Mouse (Mus musculus): ENCODE measurements around the gene Pgap1.

Gene Pgap1

DNA sequence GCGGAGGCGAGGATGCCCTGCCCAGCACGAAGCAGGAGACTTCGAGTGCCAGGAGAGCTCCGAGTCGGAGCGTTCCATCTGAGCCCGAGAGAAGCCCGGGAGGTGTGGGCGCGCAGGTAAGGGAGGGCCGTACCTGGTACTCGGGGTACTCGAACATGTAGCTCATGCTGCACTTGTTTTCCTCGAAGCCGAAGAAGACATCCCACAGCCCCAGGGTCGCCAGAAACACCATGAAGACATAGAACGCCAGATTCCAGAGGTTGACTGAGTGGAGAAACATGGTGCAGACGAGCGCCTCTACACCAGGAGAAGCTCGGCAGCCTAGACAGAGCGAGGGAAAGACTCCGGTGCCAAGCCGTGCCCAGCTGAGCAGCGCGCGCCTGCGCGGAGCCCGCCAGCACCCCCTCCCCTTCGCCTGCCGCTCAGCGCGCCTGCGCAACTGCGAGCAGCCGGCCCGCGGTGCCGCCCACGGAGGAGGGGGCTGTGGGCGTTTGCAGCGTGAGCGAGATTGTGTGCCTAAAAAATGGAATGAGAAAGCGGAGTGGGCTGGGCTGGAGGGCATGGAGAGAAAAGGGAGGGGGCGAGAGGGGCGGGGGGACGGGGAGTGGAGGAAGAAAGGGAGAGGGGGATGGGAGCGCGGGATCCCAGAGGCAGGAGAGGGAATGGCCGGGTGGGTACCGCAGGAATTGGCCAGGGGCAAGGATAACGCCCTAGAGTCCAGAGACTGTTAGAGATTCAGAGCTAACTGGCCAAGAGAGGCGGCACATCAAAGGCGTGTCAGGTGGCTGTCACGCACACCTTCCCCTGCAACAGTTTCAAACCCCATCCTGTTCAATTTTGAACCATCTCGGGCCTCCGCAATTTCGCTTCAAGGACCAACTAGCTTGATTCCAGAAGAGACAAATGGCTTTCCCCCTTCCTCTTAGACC lies at the start of gene Pgap1:
Pgap1 (minus strand) TSS at position 384 of the 929 bp plus-strand sequence.
- peak; percentile 94 for DNase-seq (ENCODE audit: low spot score)

DNA sequence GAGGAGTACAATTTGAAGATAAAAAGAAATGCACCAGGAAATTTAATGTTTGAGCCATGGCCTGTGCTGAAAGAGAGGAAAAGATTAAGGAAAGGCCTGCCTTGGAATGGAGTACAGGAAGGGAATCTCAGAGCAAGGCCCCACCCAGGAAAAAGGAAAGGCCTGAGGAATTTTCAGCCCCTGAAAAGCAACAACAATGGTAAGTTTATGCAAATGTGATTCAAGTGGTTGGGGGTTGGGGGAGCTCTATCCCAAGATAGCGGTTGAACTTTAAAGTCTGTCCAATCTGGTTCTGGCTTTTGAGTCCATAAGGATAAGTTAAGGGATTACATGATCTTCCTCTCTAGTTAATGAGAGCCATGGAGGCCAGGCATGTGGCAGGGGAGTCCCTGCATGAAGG lies 49.5 kb upstream of the Pgap1 start:
- DNase-seq (ENCODE audit: low spot score), result no peak

DNA sequence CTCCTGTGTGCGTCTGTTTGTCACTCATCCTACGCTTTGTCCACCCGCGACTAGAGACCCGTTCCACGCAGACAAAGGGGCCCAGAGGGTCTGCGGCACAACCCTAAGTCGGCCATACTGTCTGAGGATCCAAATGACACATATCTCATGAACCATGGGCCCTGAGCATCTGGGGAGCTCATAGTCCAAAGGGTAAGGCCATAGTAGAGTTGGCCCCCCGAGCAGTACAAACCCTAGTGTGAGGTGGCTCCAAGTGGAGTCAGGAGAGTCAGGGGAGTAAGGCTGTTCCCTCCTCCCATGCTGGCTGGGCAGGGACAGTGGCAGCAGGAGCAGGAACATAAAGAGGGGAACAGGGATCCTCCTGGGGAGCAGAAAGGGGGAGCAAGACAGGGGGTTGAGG lies 44.2 kb upstream of the Pgap1 start:
- DNase-seq (ENCODE audit: low spot score), result no peak

DNA sequence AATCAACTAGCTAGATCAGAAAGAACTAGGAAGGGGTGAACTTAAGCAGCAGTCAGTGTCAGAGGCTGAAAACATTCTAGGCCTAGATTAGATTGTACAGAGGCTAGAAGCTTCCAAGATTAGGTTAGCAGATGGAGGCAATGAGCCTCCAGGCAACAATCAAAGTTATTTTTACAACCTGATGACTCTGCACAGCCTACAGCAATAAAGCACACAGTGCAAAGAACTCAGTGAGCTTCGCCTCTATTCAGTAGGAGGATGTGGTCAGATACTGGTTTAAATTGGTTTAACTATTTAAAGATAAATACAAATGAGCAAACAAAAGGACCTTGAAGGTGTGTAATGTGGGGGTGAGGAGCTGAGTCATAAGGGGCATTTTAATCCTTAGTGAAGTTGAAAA lies 42.8 kb upstream of the Pgap1 start:
- no peak for DNase-seq (ENCODE audit: low spot score)

DNA sequence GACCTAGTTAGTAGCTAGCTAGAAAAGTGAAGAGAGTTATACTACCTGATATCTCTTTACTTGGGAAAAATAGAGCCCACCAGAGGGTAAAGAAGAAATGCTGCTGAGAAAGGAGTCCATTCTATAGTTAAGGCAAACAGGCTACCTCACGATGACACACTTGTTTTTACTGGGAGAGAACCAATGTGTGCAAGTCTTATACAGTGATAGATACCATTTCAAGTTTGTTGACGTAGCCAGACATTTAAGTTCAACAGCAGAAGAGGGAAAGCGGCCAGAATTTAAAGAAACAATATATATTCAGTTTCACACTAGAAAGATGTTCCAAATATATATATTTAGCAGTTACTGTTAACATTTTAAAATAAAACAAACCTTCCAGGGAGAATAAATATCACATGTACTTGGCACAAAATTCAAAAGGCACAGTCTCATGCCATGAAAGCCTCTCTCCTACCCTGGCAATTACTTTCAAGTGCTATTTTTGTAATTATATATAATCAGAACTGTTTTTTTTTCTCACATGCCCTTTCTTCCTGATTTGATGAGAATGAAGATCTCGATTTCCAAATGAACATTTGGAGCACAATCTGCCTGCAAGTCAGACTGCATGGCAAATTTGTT lies 40.2 kb upstream of the Pgap1 start:
- no peak for DNase-seq (ENCODE audit: low spot score)

DNA sequence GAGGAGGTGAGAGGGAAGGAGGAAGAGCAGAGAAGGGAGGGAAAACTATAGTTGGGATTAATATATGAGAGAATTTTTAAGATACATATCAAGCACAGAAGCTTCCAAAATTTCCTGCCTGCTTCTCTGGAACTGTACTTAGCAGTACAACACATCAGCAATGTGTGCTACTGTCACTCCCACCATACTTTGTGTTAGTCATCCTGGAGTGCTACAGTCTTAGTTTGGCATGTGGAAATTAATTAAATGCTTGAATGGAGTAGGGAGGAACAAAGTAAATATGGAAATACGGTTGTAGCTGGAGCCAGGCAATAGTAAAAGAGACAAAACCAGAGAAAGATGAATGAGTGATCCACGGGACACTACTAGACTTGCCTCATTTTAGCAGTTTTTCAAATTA lies 38.7 kb upstream of the Pgap1 start:
- no peak for DNase-seq (ENCODE audit: low spot score)

DNA sequence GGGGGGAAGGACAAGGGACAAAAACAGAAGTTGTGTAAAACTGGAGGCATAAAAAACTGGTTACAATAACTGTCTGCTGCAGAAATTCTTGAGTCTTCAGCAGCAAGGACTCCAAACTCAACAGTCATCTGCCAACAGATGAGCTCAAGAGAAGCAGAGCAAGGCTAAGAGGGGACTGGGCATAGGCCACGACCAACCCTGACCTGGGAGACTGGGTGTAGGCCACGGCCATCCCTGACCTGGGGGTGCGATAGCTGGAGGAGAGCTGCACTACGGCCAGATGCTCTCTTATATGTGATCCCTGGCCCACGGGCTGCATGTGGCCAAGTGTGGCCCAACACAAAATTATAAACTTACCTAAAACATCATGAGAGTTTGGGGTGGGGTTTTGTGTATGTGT lies 29.6 kb upstream of the Pgap1 start:
- DNase-seq (ENCODE audit: low spot score), result no peak

DNA sequence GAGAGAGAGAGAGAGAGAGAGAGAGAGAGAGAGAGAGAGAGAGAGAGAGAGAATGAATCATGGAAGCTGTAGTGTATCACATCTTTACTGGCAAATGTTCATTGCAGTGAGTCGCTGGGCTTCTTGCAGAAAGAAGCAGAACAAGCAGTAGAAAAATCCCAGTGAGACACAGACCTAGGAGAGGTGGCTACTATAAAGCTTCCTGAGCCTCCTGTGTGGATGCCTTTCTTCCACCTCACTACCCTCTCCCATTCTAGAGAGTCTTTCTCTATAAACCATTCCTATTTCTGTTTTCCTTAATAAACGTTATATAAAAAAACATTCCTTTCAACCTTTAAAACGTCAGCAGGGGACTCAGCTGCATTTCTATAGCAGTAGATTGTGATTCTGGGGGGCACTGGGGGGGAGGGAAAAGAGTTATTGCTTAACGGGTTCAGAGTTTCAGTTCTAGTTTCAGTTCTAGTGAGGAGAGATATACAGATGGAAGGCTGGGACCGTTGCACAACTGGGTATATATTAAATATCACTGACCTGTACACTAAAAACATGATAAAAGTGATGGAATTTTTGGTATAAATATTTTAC lies 28.6 kb upstream of the Pgap1 start:
- DNase-seq (ENCODE audit: low spot score), result no peak

DNA sequence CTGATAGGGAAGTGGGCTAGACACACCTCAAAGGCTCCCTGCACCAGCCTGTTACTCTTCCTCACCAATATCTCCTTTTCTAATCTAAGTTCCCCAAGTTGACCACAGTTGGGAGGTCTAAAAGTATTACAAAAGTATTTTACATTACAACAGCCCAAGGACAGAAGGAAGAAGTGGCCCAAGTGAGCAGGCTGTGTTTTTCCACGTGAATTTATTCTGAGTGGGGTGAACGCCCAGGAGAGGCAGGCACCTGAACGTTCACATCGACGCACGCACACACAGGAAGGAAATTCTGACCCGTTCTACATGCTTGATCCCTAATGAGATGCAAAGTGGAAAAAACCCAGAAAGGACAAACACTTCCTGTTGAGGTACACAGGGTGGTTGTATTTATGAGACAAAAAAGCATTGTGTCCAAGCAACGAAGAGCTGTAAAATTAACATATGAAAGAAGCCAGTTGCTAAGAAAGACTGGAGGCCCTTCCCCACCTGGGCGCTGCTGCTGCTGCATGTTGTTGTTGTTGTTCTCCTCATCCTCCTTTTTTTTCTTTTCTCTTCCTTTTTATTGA lies 27.9 kb upstream of the Pgap1 start:
- no peak for DNase-seq (ENCODE audit: low spot score)

DNA sequence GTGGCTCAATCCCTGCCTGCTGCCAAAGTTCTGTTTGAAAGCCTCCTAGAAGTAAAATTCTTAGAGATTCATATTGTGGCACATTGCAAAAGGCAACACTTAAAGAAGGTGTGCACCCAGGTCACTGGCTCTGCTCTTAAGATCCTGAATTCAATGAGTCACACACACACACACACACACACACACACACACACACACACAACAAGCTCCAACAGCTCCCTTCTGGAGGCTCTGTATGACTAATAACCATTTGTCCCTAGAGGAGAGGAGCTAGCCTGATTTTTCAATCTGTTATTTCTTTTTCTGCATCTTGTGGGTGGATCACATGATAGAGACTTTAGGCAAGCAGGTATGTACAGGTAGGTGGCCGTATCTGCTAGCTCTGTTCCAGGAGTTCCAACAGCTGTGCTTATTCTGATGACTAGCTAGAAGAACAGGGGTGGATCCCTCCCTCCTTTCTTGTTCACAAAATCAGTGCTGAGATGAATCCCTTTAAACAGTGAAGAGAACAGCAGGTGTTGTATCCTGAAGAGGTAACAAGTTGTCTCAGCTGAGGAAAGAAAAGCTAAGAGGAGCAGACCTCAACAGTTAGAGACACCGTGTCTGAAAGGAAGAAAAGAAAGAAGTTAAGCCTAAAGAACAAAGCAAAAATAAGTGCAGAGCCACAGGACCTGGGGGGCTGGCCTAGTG lies 27.2 kb upstream of the Pgap1 start:
- DNase-seq (ENCODE audit: low spot score), result no peak

DNA sequence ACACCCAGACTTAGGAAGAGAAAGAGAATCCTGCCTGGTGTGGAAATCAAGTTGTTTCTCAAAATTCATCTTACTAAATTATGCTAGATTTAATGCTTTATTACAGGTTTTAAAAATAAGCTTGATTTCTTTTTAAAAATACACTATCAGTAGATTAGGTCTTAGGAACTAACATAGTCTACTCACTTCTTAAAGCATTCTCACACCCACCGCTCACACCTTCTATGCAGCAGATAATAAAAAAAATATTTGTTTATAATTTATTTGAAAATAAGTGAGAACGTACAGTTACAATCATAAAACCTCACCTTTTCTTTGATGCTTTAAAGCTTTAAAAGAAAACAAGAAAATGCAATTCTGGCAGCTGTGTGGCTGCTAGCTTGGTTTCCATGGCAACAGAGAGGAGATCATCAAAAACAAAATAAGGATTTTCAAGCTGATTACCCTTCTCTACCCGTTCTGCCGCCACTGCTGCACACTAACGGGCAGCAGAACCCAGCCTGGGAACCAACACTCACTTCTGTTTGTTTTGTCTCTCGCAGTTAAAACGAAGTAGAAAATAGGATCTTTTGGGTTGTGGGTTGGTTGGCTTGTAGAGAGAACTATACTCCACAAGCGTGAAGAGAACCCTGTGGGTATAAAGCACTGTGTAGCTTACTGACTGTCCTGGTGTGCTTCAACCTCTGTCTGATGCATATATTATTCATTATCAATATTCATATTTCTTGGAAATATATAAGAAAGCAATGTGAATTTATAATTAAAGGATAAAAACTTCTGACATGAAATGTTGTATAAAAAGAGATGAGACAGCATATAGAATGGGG lies 21.1 kb upstream of the Pgap1 start:
- DNase-seq (ENCODE audit: low spot score), result no peak

DNA sequence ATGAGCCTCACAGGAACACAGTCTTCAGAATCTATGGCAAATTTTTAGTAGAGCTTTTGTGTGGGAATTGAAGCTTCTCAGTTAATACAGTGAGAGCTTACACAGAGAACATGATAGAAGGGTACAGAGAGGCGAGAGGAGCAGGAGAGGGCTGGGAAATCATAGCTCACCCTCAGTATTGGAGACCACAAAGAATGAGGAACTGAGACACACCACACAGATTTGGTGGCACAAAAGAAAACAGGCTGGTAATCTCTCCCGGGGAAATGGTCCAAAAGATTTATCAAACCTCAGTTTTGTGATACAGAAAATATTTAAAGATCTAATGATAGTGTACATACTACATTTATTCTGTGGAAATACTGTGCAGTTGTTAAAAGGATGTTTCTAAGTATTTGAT lies 11.6 kb upstream of the Pgap1 start:
- no peak for DNase-seq (ENCODE audit: low spot score)

DNA sequence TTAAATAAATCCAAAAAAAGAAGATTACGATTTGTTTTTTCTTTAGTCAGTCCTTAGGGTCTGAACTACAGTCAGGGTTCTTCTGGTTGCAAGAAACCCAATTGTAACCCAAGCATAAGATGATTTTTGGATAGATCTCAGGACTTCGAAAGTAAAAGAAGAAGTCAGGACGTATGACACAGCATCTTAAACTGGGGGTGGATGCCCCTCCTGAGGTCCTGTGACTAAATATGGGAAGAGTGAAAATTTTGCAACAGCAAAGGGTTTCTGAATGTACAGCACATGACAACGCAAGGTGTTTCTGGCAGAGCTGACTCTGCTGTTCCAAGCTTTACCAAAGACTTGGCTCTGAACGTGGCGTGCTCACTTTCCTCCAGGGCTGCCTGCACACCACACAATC lies 6.4 kb upstream of the Pgap1 start:
- no peak for DNase-seq (ENCODE audit: low spot score)

DNA sequence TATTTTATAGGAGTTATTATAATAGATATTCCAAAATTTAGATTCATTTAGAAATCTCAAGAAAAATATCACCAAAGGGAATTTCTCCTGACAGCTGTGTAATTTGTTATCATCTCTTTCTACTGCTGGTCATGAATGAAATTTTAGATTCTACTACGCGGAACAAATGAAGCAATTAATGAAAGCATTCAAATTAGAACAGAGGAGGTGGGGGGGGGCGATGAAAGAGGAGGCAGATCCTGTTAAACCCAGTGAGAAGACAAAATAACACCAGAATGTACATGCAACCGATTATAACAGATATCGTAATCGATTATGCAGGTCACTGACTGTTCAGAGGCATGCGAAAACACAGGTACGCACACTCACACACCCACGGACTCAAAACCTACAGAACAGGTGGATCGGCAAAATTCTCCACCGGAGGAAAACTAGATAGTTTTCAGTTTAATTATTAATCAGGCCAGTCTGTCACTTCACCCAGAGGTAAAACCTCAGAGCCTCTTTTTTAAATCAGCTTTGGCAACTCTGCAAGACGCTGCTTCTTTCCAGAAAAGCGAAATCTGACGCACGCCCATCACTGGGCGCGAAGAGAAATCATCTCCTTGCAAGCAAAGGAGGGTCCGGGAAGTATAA lies 780 bp downstream of the Pgap1 start:
- peak; percentile 24 for DNase-seq (ENCODE audit: low spot score)

DNA sequence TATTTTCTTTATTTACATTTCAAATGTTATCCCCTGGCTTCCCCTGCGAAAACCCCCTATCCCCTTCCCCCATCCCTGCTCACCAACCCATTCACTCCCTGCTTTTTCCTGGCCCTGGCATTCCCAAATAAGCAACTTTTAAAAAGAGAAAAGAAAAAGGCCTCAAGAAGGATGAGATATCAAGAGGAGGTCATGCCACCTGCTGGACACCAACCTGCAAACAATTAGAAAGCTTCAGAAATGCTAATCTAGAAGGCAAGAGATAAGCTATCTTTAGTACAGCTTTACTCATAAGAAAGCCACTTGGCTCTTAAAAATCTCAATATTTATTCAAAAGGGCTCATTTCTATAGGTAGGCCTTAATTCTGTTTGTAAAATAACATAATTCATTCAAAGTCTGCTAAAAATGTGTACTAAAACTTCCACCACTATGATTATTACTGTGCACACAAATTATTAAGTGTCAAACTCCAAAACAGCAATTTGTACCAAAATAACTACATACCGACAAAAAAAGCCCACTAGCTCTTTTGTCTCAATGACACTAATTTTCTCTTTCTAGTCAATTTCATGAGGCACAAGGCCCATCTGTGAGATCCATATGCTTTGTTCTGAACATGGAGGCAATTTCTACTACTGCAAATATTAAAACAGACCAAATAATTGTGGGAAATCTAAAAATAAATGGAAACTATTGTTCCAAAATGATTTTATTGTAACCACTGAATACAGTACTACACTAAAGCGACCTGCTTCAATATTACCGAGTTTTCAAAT lies 1.9 kb downstream of the Pgap1 start:
- DNase-seq (ENCODE audit: low spot score), result no peak

DNA sequence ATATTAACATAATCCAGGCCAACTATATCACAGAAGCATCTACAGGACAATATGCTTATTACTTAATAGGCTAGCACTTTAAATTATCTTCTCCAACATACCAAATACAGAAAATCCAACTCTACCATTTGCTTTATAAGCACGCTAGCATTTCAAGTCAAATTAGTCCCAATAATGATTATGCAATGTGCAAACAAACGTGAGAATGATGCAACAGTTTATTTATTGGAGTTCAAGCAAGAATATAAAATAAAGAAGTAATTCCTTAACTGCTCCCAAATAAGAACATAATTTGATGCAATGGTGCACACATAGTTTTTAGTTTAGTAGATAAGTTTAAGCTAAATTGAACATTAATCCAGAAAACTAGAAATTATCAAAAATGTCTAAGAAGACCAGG lies 4.9 kb downstream of the Pgap1 start:
- no peak for DNase-seq (ENCODE audit: low spot score)

DNA sequence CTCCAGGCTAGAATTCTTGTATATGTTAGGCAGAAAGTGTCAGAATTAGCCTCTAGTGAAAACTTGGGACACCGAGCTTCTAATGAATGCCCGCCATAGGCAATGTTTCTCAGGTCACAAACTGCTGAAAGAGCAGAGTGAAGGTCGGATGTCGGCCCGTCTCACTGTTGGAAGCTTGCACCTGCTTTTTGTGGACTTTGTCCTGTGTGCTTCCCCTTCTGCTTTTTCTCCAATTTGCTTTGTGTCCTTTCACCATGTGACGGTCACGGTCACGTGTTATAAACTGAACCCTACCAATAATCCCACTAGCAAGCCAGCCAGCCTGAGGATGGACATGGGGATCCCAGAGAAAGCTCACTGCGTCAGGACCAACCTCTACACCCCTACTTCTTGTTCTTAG lies 12.3 kb downstream of the Pgap1 start:
- DNase-seq (ENCODE audit: low spot score), result no peak

DNA sequence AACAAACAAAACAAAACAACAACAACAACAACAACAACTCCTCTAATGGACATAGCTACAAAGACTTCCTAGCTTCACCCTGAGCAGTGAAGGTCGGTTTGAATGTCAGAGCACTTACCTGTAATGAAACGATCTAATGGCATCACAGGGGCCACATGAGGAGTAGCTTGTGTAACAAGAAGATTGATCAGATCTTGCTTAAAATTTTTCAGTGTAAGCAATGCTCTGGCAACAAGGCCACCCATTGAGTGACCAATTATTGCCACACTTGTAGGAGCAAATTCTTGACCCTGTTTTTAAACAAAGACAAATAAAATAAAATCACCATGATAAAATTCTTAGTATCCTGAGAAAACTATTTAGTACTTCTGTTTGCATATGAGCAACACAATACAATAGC lies 14.6 kb downstream of the Pgap1 start:
- DNase-seq (ENCODE audit: low spot score), result no peak

DNA sequence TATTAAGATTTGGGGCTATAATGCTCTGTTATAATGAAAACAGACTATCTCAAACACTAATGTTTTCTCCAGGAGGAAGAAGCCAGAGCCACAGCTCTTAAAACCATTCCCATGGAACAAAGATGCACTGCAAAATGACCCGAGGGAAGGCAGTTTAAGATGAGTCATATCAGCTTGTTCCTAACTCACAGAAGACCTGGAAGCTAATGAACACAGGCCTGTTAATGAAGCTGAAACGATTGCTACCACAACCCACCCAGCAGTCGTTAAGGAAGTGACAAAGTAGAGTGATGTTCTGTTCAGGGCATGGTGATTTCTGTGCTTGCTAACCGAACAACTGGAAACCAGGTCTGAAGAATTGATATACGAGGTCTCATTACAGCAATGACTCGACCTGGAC lies 26.3 kb downstream of the Pgap1 start:
- DNase-seq (ENCODE audit: low spot score), result no peak

DNA sequence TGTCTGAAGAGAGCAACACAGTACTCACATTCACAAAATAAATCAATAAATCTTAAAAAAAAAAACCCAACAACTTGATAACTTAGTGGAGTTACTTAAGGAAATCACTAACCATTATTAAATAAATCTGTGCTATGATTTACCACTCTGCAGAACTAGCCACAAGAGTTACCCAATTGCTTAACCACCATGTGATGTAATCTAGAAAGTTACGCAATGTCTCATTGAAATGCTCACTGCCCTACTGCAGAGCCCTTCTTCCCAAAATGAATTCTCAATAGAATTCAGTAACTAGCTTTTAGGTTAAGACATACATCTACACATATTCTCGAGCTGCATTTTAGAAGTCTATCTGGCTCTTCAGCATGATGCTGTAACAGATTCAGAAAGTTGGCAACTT lies 33.8 kb downstream of the Pgap1 start:
- DNase-seq (ENCODE audit: low spot score), result no peak
